Mouse (Mus musculus) cortical plate, adult 2 months (tissue): ENCODE measurements around the gene Pigk.

Source experiments
- CTCF ChIP-seq: fragments of 200-500 bp; IDR thresholded peaks from 2 replicates; pipeline ENCODE4 v1.5.1; 2011; ENCODE audit warnings: mild to moderate bottlenecking, control low read depth, low read length; ENCODE audit not compliant: insufficient read depth; ENCODE audit errors: extremely low read depth
- POLR2A ChIP-seq: fragments of 200-500 bp; IDR thresholded peaks from 2 replicates; pipeline ENCODE4 v1.6.1; 2011; ENCODE audit warnings: mild to moderate bottlenecking, low read length, control low read depth; ENCODE audit not compliant: insufficient read depth; ENCODE audit errors: extremely low read depth

DNA sequence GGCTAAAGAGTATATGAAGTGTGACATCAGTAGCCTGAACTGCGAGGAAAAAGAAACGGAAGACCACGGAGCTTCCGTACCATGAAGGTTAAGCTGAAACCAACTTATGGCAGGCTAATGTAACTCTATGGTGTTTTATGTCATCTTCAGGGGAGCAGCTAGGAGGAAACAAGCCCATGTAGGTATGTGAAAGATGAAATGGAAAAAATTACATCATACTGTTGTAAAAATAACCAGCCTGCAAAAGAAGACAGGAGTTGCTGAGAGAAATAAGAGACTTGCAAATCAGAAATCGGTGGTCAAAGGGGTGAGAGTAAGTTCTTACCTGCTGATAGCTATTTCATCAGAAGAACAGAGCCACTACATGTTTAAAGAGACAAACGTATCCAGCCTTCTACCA is 293.0 kb downstream of the Pigk start:
- TF ChIP-seq CTCF (no peak), POLR2A (no peak)
